ENCODE assay signal across 8 mouse cellular contexts in the genomic region with DNA sequence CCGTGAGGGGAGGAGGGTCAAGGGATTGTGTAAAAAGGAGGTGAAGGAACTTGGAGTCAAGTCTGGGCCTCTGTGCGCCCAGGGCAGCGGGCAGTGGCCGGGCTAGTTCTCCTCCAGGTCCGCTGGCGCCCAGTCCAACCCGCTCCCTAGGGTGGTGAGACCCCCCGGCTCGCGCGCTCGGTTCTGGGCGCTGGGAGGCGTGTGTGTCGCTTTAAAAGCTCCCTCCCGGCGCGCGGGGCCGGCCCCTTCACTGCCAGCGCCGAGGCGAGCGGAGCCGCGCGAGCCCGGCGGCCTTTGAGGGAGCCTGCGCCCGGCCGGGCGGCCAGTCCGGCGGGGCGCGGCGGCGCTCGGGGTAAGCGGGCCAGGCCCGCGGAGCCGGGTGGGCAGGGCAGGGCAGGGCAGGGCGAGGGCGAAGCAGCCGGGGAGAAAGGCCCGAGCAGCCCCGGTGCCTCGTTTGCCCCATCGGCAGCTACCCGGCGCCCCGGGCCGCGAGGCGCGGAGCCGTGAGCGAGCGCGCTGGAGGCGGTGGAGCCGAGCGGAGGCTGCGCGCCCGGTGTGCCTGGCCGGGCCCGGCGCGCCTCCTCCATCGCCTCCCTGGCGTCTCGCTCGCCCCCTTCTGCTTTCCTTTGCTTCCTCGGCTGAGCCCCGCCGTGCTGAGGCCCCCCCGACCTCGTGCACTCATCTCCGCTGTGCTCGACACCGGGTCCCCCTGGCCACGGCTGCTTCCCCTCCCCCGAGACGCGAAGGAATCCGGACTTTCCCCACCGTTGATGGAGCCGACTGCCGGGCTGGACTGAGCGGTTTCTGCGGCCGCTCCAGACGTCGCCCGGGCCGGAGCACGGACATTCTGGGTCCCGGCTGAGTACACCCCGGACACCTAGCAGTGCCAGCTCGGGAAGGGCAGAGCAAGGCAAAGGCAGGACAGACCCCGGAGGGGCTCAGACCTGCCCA. TPM values are rescaled to one million over a fixed set of nuclear protein-coding genes. Genes with fewer than 3 reads are reported as not detected.
DNase-seq lines count a peak whose midpoint lies in the region; ATAC-seq and TF ChIP-seq lines count a peak whose summit lies in the region.

Gene Insyn1 (plus strand): TSS at position 753 of the 951 bp plus-strand sequence.

- peak within 1 kb of the TSS; percentile 90 for H3K4me2 ChIP-seq in forebrain, postnatal 0 days (ENCODE audit: low read depth)

- no peaks in the 10 kb centered on the region; the same call in 1 of the 2 replicates for H3K36me3 ChIP-seq in forebrain, postnatal 0 days (ENCODE audit: insufficient read depth)

- peak within 1 kb of the TSS; percentile 74 for H3K4me3 ChIP-seq in cerebellum, adult 2 months (replicated peaks; ENCODE audit: insufficient read depth, low read depth, low read length)
- H3K4me3 ChIP-seq in forebrain, postnatal 0 days (ENCODE audit: low read depth, low read length): peak within 1 kb of the TSS; percentile 85

- peaks cover 21% of the 10 kb centered on the region for H3K4me1 ChIP-seq in cerebellum, adult 2 months (ENCODE audit: control insufficient read depth, insufficient read depth, low read length)
- H3K4me1 ChIP-seq in forebrain, postnatal 0 days (ENCODE audit: insufficient read depth): peaks cover 14% of the 10 kb centered on the region; the same call in 1 of the 2 replicates

- WGBS in cerebellum, adult 2 months: under 1% methylated on average over 104 of the region's 104 CpGs
- under 1% methylated on average over 74 of the region's 104 CpGs for WGBS in forebrain, postnatal 0 days

- H3K27me3 ChIP-seq in cerebellum, adult 2 months (ENCODE audit: control insufficient read depth, insufficient read depth, low read length): no peaks in the 10 kb centered on the region
- H3K27me3 ChIP-seq in forebrain, postnatal 0 days (ENCODE audit: insufficient read depth, low read length): no peaks in the 10 kb centered on the region

- ATAC-seq in forebrain, postnatal 0 days: peak; percentile 89

- no peaks in the 10 kb centered on the region for H3K9me3 ChIP-seq in forebrain, postnatal 0 days (ENCODE audit: low read length)

- DNase-seq in adipocyte (ENCODE audit: low spot score): peak; percentile 40
- DNase-seq in cerebellum, adult 2 months: peak; percentile 77 to 83
- DNase-seq in forebrain, postnatal 0 days: peak; percentile 74
- DNase-seq in heart, postnatal 4 days: peak; percentile 73
- DNase-seq in layer of hippocampus, postnatal 25 days (ENCODE audit: extremely low spot score in 1 of 2, low spot score in 1 of 2): peak; percentile 53 to 71
- DNase-seq in lung, postnatal 14 days: peak; percentile 53
- DNase-seq in right cerebral cortex, postnatal 25 days: peak; percentile 84
- no peak for DNase-seq in c-Kit-positive CD71-positive TER-119-positive erythroid progenitor cells, embryonic 14.5 days (ENCODE audit: low spot score)

- TF ChIP-seq POLR2A in cerebellum, adult 2 months (IDR thresholded peaks at IDR 0.05; ENCODE audit: borderline replicate concordance, insufficient read depth, low read length): peak; percentile 10; the same call in 1 of the 2 replicates

- no peak for TF ChIP-seq CTCF in cerebellum, adult 2 months (IDR thresholded peaks at IDR 0.05; ENCODE audit: borderline replicate concordance, insufficient read depth, low read depth, low read length)
- TF ChIP-seq CTCF in forebrain, postnatal 0 days (IDR thresholded peaks at IDR 0.05; ENCODE audit: low read depth): peak; percentile 41

- peak within 1 kb of the TSS; percentile 90 for H3K9ac ChIP-seq in forebrain, postnatal 0 days

- peak within 1 kb of the TSS; percentile 80 for H3K27ac ChIP-seq in cerebellum, adult 2 months (ENCODE audit: insufficient read depth, low read length)
- H3K27ac ChIP-seq in forebrain, postnatal 0 days (ENCODE audit: low read depth, low read length): peak within 1 kb of the TSS; percentile 93

RNA-seq across cellular contexts. Expression of gene Insyn1, which starts in this region (rescaled TPM):
- 147 and 149 TPM in 2 replicates for polyA plus RNA-seq in cerebellum, adult 2 months (2012; rRNA removed)
- 65.3 and 71.5 TPM in 2 replicates for total RNA-seq in forebrain, postnatal 0 days (2014; rRNA removed)
- 6.0 TPM in 2 replicates for polyA plus RNA-seq in forebrain, postnatal 0 days (2015; fragmentation: Nextera tagmentation; extraction: Ambion mirVana)
- total RNA-seq in heart, postnatal 4 days (2021): 10 to 100 TPM; 10.9 to 12.6 TPM
- total RNA-seq in layer of hippocampus, postnatal 25 days (2021): 100 to 1,000 TPM; 230 to 247 TPM

Comparison
In these comparisons a context has a peak if more than half of its experiments do, and no peak if none do; other contexts are left out.
1. RNA of gene Insyn1 (polyA plus RNA-seq): 147 to 149 TPM in cerebellum, adult 2 months; 6.0 TPM in forebrain, postnatal 0 days; every median in the first group is over 10 times any median in the second.